Mouse (Mus musculus) hindbrain, embryonic 11.5 days (tissue): ENCODE data around the gene Nhs. TPM values are rescaled to one million over a fixed set of nuclear protein-coding genes. Genes with fewer than 3 reads are reported as not detected.

ENCODE experiments used
- ATAC-seq: fragments of 200-750 bp; cut with Nextera tagmentation; 2 replicates; pipeline ENCODE4 v1.8.0; 2017; ENCODE audit warnings: mild to moderate bottlenecking, moderate TSS enrichment, moderate library complexity; ENCODE audit not compliant: low FRiP score
- DNase-seq: peaks from one replicate; pipeline ENCODE4 v3.0.0-alpha.2; 2015; ENCODE audit warnings: low spot score
- H3K27ac ChIP-seq: fragments of 300-500 bp; sonication (generic); 2 replicates; pipeline ENCODE4 v1.5.1; 2014; ENCODE audit warnings: mild to moderate bottlenecking, low read depth, low read length
- H3K27me3 ChIP-seq: fragments of 300-500 bp; sonication (generic); 2 replicates; pipeline ENCODE4 v1.6.1; 2014; ENCODE audit warnings: mild to moderate bottlenecking, low read length, moderate library complexity, mixed read lengths; ENCODE audit not compliant: control insufficient read depth, insufficient read depth
- H3K36me3 ChIP-seq: fragments of 300-500 bp; sonication (generic); 2 replicates; pipeline ENCODE4 v1.6.1; 2014; ENCODE audit warnings: mild to moderate bottlenecking, low read length, moderate library complexity, mixed read lengths; ENCODE audit not compliant: control insufficient read depth, insufficient read depth
- H3K4me1 ChIP-seq: fragments of 300-500 bp; sonication (generic); replicated peaks from 2 replicates; pipeline ENCODE4 v1.6.1; 2014; ENCODE audit warnings: low read length, mixed read lengths; ENCODE audit not compliant: control insufficient read depth, insufficient read depth
- H3K4me2 ChIP-seq: fragments of 300-500 bp; sonication (generic); replicated peaks from 2 replicates; pipeline ENCODE4 v1.6.1; 2014; ENCODE audit warnings: mild to moderate bottlenecking, low read depth, low read length
- H3K4me3 ChIP-seq: fragments of 300-500 bp; sonication (generic); 2 replicates; pipeline ENCODE4 v1.5.1; 2014; ENCODE audit warnings: low read depth, low read length
- H3K9ac ChIP-seq: fragments of 300-500 bp; sonication (generic); 2 replicates; pipeline ENCODE4 v1.6.1; 2014; ENCODE audit warnings: low read depth, low read length
- H3K9me3 ChIP-seq: fragments of 300-500 bp; sonication (generic); 2 replicates; pipeline ENCODE4 v1.6.1; 2016; ENCODE audit warnings: low read length; ENCODE audit not compliant: control insufficient read depth
- WGBS: fragments of 180-500 bp; shearing (Covaris S2); extraction: QIAGEN DNeasy Blood & Tissue Kit; methylation state at CpG from one replicate; pipeline ENCODE4 v1.1.7; 2014; 5-methylcytosine and 5-hydroxymethylcytosine counted together
- polyA plus RNA-seq: library from polyadenylated mRNA; unstranded; fragments of >200 nt; fragmentation: Nextera tagmentation; extraction: Ambion mirVana; gene quantifications from 2 replicates; pipeline ENCODE4 v1.2.1, GENCODE M21; 2014

The Nhs gene
- polyA plus RNA-seq, 1 experiment from 2014 or later = 4.6 TPM

DNA sequence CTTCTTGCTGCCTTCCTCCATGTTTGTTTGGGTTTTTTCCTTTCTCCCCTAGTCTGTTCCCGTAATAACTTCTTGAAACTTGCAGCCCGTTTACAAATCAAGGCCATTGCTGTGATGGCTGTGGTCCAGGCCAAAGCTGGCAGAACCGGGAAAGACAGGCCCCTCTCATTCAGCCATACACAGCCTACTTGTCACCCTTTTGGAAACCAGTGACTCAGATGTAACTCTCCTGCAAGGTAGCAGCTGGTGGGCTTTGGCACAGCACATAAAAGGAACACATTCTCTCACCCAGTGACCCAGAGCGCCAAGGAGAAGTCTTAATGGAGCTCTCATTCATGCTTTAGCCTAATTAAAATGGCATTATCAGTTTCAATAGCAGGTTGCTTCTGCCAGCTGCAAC is 72.2 kb downstream of the Nhs start:
- H3K9ac ChIP-seq = no peak overlapping the region
- H3K4me3 ChIP-seq = no peak overlapping the region
- no peak overlapping the region for H3K4me2 ChIP-seq
- H3K4me1 ChIP-seq = no peaks in the 10 kb centered on the region
- DNase-seq (no peak), ATAC-seq (no peak)
- no peaks in the 10 kb centered on the region for H3K9me3 ChIP-seq
- 72% methylated on average over 4 of the region's 4 CpGs for WGBS
- H3K27ac ChIP-seq = no peak overlapping the region
- no peaks in the 10 kb centered on the region; the same call in 1 of the 2 replicates for H3K27me3 ChIP-seq
- H3K36me3 ChIP-seq = no peaks in the 10 kb centered on the region

DNA sequence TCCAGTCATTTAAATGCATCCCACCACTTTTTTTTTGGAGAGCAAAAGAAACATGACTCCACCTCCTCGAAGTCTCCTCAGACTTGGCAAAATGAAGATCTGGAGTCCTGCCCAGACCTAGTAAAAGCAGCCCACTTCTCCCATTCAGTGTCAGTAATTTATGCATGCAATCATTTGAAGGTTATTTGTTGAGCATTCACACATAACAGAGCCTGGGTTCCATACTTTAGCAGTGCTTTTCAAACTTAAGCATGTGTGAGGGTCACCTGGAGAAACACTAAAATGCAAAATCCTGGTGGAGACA is 73.7 kb downstream of the Nhs start:
- 82% methylated on average over 1 of the region's 1 CpGs for WGBS
- H3K4me1 ChIP-seq = no peaks in the 10 kb centered on the region
- no peak overlapping the region for H3K4me2 ChIP-seq
- H3K36me3 ChIP-seq = no peaks in the 10 kb centered on the region
- H3K9ac ChIP-seq = no peak overlapping the region
- H3K9me3 ChIP-seq = no peaks in the 10 kb centered on the region
- H3K4me3 ChIP-seq = no peak overlapping the region
- ATAC-seq (no peak), DNase-seq (no peak)
- no peak overlapping the region for H3K27ac ChIP-seq
- no peaks in the 10 kb centered on the region for H3K27me3 ChIP-seq

DNA sequence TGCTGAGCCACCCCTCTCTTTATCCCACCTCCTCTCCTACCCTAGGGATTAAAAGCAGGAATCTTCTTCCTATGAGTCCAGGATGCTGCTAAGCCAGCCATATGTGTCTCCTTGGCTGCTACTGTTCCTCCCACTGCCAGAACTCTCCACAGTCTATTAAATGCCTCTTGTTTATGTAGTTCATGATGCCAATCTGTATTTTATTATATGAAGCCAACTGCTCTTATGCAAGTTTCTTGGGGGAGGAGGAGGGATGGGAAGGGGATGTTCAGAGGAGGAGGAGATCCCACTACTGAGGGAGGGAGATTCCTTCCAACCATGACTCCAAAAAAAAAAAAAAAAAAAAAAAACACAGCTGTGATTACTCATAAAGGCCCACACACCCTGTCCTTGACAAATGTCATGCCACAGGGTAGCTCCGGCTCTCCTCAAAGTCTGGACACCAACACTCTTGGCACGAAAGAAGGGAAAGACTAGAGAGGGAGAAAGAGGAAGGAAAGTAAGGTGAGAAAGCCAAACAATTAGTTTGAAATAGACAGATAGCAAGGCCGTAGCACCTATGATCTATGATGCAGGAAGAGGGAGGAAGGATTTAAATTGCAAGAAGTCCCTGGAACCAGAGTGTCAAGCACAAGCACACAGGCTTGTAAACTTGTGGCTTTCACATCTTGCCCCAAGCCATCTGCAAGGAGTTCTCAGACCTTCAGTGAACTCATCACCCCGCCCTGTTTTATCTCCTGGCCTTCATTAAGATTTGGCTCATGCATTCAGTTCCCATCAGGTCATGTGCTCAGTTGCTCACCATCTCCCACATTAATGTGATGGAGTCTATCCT is 74.3 kb downstream of the Nhs start:
- Histone ChIP-seq H3K4me3 (no peak overlapping the region), H3K36me3 (no peaks in the 10 kb centered on the region), H3K27me3 (no peaks in the 10 kb centered on the region), H3K9ac (no peak overlapping the region), H3K4me2 (no peak overlapping the region), H3K27ac (no peak overlapping the region), H3K9me3 (no peaks in the 10 kb centered on the region), H3K4me1 (no peaks in the 10 kb centered on the region)
- WGBS = 90% methylated on average over 4 of the region's 4 CpGs
- ATAC-seq (no peak), DNase-seq (no peak)

DNA sequence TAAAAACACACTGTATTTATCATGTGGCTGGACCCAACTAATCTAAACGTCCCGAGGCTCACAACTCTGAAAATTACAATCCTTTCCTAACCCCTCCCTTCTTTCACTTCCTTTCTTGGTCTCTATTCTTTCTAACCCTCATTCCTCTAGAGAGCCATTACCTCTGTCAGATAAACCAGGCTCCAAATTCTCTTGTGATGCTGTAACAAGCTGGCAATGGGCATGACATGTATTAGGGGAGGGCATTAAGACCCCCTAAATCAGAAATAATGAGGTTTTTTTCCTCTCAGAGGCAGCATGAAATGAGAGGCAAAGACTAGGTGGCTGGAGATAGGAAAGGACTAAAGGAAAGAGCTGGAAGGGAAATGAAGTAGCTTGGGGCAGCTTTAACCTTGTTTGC is 96.4 kb downstream of the Nhs start:
- WGBS = 71% methylated on average over 2 of the region's 2 CpGs
- peaks cover 3% of the 10 kb centered on the region; the same call in 1 of the 2 replicates for H3K27me3 ChIP-seq

DNA sequence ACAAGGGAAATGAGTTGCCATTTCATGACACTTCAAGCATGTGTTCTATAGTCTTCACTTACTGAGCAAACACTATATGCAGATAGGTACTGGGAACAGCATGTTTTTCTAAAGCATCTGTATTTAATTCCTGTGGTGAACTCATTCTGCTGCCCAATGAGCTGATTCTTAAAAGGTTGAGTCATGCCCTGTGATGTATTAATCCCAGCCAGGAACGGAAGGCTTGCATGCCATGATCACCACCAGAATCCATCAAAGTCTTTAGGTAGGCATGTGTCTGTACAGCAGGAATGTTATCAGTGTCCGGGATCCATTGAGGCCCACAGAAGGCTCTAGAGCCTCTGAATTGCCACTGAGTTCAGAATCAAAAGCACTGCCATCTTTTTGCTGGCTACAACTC is 103.9 kb downstream of the Nhs start:
- no peaks in the 10 kb centered on the region for H3K4me1 ChIP-seq
- 84% methylated on average over 2 of the region's 2 CpGs for WGBS
- H3K9me3 ChIP-seq = no peaks in the 10 kb centered on the region
- no peak overlapping the region for H3K4me3 ChIP-seq
- H3K4me2 ChIP-seq = no peak overlapping the region
- no peak overlapping the region for H3K27ac ChIP-seq
- DNase-seq = no peak
- H3K36me3 ChIP-seq = no peaks in the 10 kb centered on the region
- no peak overlapping the region for H3K9ac ChIP-seq
- 0 out of 2 replicates have a peak, but pooled peaks cover 2% of the 10 kb centered on the region for H3K27me3 ChIP-seq
- ATAC-seq = no peak

More for the DNA sequence above, 96.4 kb downstream of the Nhs start:
- Histone ChIP-seq H3K9ac (no peak overlapping the region), H3K4me2 (no peak overlapping the region), H3K4me3 (no peak overlapping the region), H3K36me3 (no peaks in the 10 kb centered on the region), H3K9me3 (no peaks in the 10 kb centered on the region), H3K4me1 (no peaks in the 10 kb centered on the region), H3K27ac (no peak overlapping the region)
- DNase-seq (no peak), ATAC-seq (no peak)

DNA sequence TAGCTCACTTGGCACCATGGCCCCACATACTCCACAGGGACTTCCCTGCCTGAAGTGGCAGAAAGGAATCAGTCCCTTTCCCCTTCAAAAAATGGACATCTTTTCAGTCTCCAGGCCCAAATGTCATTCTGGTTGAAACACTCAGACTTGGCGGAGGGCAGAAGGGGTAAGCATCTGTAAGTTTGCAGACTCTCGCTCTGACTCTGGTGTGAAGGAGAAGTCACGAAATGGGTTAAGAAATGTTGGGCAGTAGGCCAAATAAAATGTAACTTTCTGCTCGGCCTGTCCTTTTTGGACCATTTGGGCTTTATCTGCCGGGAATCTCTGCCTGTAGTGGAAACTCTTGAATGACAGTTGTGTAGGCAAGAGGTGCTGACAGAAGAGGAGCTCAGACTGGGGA is 106.0 kb downstream of the Nhs start:
- Histone ChIP-seq H3K27ac (no peak overlapping the region), H3K4me2 (no peak overlapping the region), H3K27me3 (0 out of 2 replicates have a peak, but pooled peaks cover 2% of the 10 kb centered on the region), H3K4me3 (no peak overlapping the region), H3K9ac (no peak overlapping the region), H3K4me1 (no peaks in the 10 kb centered on the region), H3K9me3 (no peaks in the 10 kb centered on the region), H3K36me3 (no peaks in the 10 kb centered on the region)
- 80% methylated on average over 5 of the region's 5 CpGs for WGBS
- ATAC-seq (no peak), DNase-seq (no peak)

DNA sequence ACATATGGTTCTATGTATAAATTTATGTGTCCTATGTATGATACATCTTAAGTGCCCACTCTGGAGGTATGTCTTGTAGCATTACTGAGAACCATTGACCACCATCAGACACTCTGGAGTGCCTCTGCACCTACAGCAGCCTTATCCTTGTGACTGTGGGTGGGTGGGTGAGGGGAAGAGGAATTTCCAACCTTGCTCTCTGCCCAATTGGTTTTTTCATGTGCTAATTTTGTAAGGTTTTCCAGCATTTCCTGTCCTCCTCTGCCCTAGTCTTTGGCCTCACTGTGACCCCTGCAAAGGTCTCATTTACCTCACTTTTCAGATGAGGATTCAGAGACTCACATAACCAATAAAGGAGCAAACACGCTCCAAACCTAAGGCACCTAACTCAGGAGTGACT is 107.0 kb downstream of the Nhs start:
- no peak overlapping the region for H3K4me2 ChIP-seq
- H3K36me3 ChIP-seq = no peaks in the 10 kb centered on the region
- no peaks in the 10 kb centered on the region for H3K4me1 ChIP-seq
- no peak overlapping the region for H3K4me3 ChIP-seq
- no peak overlapping the region for H3K9ac ChIP-seq
- ATAC-seq (no peak), DNase-seq (no peak)
- H3K9me3 ChIP-seq = no peaks in the 10 kb centered on the region
- H3K27ac ChIP-seq = no peak overlapping the region
- 80% methylated on average over 1 of the region's 1 CpGs for WGBS
- H3K27me3 ChIP-seq = peaks cover 2% of the 10 kb centered on the region; the same call in 1 of the 2 replicates

DNA sequence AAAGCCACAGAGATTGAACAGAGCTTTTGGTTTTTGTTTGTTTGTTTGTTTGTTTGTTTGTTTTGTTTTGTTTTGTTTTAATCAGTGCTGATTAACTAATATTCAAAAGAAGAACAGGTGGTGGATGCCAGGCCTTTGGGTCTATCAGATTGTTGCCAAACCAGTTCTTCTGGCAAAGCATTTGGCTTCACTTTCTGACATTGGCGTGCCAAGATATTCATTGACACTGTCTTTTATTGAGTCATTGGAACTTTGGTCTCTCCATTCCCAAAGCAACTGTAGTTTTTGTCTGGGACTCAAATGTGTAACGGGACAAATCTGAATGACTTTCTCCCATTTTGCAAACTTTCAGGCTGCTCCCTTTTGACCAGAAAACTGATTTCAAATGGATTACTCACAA is 109.9 kb downstream of the Nhs start:
- no peak for DNase-seq
- no peak overlapping the region for H3K4me3 ChIP-seq
- H3K4me2 ChIP-seq = no peak overlapping the region
- ATAC-seq = no peak
- WGBS = 100% methylated on average over 2 of the region's 2 CpGs
- no peaks in the 10 kb centered on the region for H3K36me3 ChIP-seq
- no peaks in the 10 kb centered on the region for H3K9me3 ChIP-seq
- H3K4me1 ChIP-seq = no peaks in the 10 kb centered on the region
- H3K27me3 ChIP-seq = peaks cover under 1% of the 10 kb centered on the region; the same call in 1 of the 2 replicates
- no peak overlapping the region for H3K27ac ChIP-seq
- no peak overlapping the region for H3K9ac ChIP-seq

DNA sequence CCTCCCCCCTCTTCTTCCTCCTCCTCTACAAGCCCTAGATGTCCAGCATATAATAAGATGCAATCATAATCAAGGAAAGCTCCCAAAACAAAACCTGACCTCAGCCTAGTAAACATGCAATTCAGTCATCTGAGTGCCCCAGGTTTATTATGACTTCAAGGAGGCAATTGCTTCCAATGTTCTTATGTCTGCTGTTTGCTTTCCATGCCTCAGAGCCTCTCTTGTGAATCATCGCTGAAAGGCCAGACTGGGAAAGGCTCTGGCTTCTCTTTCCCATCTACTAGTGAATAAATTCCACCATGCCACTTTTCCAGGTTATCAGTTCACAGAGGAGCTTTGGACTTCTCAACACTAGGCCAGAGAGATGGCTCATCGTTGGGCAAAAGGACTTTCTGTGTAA is 114.0 kb downstream of the Nhs start:
- no peak overlapping the region for H3K4me2 ChIP-seq
- H3K36me3 ChIP-seq = no peaks in the 10 kb centered on the region
- no peak overlapping the region for H3K4me3 ChIP-seq
- DNase-seq (no peak), ATAC-seq (no peak)
- no peaks in the 10 kb centered on the region for H3K9me3 ChIP-seq
- H3K27me3 ChIP-seq = peaks cover 2% of the 10 kb centered on the region; the same call in 1 of the 2 replicates
- H3K27ac ChIP-seq = no peak overlapping the region
- H3K9ac ChIP-seq = no peak overlapping the region
- WGBS = 88% methylated on average over 2 of the region's 2 CpGs
- no peaks in the 10 kb centered on the region for H3K4me1 ChIP-seq
